Mouse (Mus musculus): ENCODE results near the gene Kif23.

The Kif23 gene

DNA sequence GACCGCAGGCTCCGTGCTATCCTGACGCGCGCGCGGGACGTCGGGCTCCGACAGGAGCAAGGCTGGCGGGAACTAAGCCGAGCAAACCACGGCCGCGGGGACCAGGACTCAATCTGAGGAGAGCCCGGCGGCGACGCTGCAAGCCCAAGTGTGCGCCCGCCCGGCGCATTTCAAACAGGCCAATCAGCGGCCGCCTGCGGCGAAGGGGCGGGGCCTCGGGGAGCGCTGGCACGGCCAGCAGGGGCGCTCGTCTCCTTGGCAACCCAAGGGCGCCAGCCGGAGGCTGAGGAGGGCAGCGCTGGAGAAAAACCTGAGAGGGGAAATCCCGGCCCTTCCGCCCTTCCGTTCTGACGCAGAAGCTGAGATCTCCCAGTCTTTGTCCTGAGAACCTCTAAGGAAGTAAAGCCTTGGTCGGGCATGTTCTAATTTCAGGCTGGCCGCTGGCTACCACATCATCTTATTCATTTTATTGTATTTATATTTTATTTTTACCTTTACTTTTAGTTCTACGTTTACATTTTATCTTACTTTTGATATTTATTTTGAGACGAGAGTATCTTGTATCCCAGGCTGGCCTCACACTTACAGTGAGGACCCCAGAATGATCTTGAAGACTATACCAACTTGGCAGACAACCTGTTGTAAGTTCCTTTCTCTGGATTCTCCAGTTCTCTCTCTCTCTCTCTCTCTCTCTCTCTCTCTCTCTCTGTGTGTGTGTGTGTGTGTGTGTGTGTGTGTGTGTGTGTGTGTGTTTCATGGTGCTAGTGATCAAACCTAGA, at the start of gene Kif23:
Gene Kif23 (minus strand): TSS at position 152 of the 779 bp plus-strand sequence.
- WGBS, result under 1% methylated on average over 44 of the region's 44 CpGs

GRCm38 (mm10) chr9:61991158-61991557, 44.6 kb upstream of the Kif23 start:
- WGBS, result 73% methylated on average over 4 of the region's 4 CpGs

DNA sequence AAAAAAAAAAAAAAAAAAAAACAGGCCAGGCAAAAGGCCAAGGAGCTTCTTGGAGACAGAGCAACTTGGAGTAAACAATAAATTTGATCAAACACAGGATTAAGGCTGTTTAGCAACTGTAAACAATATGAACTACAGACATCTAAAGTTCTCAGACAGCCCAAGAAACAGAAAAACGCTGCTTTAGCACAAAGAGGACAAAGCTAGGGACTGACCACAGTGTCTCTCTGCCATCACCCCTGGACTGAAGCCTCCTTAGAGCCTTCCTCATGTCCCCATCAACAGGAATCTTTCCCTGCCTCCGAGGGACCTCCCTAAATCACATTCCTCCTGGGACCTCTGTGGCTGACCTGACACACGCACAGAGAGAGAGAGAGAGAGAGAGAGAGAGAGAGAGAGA, 44.2 kb upstream of the Kif23 start:
- 57% methylated on average over 3 of the region's 3 CpGs for WGBS

GRCm38 (mm10) chr9:61986055-61986454, 39.5 kb upstream of the Kif23 start:
- WGBS, result 87% methylated on average over 7 of the region's 7 CpGs

- 27% methylated on average over 11 of the region's 11 CpGs for WGBS
Observed at GRCm38 (mm10) chr9:61985183-61985863, 38.7 kb upstream of the Kif23 start.

DNA sequence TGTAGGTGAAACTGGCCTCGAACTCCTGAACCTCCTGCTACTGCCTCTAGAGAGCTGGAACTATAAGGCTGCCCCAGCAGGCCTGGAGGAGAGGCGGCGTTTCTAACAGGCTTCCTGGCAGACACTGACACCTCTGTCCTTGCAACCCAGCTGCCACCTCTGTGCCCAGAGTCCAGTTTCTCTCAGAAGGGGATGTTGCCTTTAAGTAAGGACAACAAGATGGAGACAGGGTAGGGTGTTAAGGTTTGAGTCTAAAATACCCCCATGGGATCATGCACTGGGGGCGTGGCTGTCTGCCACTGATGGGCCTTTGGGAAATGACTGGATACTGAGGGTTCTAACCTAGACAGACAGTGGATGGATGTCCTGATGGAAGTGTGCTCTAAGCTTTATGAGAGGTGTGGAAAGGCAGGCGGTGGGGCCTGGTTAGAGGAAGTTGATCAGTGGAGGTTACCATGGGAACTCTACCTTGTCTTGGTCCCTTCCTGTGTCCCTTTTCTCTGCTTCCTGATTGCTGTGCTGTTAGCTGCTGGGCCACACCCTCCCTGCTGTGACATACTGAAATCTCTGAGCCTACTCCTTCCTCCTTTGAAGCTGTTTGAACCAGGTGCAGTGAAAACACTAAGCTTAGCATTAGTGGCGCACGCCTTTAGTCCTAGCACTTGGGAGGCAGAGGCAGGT, 36.5 kb upstream of the Kif23 start:
- 92% methylated on average over 7 of the region's 7 CpGs for WGBS

DNA sequence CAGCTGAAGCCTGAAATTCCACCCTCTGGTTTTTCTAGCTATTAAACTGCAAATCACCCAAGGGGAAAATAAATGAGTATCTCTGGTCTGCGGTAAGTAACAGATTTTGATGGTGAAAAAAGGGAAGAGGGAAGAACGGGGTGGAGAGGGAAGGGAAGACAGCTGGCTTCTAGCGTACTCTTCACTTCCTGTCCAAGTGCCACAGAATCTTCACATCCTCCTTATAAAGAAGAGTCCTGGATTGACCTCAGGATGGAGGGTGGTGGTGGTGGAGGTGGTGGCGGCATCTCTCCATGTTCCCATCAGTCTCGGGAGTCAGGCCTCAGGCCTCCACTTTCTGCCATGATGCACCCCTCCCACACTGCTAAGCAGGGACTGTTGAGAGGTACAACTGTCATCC, 35.3 kb upstream of the Kif23 start:
- WGBS, result 77% methylated on average over 5 of the region's 5 CpGs

GRCm38 (mm10) chr9:61979983-61980382, 33.4 kb upstream of the Kif23 start:
- 91% methylated on average over 2 of the region's 2 CpGs for WGBS

GRCm38 (mm10) chr9:61977258-61977945, 30.8 kb upstream of the Kif23 start:
- WGBS, result 84% methylated on average over 13 of the region's 13 CpGs

DNA sequence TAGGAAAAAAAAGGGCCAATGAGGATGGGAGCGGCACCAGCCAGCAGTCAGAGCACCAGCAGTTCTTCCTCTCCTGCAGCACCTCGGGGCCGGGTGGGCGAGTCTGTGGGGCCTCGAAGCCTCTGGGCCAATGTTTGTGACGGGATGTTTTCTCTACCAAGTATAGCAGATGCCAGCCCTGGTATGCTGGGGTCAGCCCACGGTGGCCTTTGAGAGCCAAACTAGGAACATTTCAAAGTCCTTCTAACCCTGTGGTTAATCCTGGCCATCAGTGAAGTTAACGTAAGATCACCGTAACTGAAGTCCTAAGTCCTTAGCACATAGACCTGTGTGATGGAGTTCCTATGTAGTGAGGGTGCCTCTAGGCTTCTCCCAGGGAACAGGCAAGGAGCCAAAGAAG, 25.5 kb upstream of the Kif23 start:
- 75% methylated on average over 9 of the region's 9 CpGs for WGBS

GRCm38 (mm10) chr9:61971045-61971444, 24.5 kb upstream of the Kif23 start:
- 76% methylated on average over 3 of the region's 3 CpGs for WGBS

GRCm38 (mm10) chr9:61967357-61967756, 20.8 kb upstream of the Kif23 start:
- WGBS, result 63% methylated on average over 10 of the region's 10 CpGs

DNA sequence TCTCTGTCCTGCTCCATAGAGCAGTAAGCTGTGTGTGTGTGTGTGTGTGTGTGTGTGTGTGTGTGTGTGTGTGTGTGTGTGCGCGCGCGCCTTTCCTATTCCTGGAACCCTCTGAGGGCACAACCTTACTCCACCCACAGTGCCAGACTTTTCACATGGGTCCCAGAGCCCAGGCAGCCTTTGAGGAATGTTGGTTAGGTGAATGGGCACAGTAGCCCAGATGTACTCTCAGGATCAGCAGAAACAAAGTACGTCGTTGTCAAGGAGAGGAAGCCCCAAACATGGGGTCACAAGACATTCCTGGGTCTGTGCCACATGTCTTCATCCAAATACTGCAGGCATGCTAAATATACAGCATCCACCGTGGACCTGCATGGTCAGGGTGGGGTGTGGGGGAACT, 19.4 kb upstream of the Kif23 start:
- WGBS, result 86% methylated on average over 7 of the region's 7 CpGs

DNA sequence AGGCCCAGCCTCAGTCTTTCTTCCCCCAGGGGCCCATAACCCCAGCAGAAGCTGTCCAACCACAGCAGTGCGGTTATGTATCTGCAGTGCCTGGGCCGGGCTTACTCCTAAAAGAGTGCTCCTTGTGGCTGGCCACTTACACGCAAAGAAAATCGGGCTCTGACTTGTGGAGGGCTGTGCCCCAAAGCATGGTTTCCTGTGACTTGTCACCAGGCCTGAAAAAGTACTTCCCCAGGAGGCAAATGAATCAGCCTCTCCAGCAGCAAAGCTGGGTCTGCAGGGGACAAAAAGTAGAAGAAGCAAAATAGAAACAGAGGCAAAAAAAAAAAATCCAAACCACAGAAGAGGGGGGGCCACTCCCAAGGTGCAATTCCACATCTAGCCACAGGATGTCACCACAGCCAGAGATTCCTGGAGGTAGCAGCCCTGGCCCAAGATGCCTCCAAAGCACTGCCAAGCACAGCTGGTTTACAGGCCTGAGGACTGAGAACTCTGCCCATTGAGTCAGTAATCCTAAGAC, 18.9 kb upstream of the Kif23 start:
- 36% methylated on average over 4 of the region's 4 CpGs for WGBS

- WGBS, result 69% methylated on average over 6 of the region's 6 CpGs
Observed at GRCm38 (mm10) chr9:61963356-61963755, 16.8 kb upstream of the Kif23 start.

DNA sequence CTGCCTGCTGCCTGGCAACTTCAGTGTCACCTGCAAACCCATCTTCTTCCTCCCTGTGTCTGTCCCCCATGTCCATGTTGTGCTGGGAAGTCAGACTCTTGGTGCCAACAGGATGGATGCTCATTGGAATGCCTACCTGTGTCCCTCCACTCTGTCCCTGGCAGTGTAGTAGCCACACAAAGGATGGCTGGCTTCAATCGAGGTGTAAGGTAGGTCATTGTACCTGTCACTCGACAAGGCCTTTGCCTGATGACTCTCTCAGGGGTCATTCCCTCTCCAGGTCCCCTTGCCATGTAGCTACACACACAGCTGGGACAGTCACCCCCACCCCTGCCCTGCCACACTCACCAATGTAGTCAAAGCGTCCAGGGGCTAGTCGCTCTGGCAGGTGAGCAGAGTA, 14.6 kb upstream of the Kif23 start:
- 89% methylated on average over 4 of the region's 4 CpGs for WGBS

DNA sequence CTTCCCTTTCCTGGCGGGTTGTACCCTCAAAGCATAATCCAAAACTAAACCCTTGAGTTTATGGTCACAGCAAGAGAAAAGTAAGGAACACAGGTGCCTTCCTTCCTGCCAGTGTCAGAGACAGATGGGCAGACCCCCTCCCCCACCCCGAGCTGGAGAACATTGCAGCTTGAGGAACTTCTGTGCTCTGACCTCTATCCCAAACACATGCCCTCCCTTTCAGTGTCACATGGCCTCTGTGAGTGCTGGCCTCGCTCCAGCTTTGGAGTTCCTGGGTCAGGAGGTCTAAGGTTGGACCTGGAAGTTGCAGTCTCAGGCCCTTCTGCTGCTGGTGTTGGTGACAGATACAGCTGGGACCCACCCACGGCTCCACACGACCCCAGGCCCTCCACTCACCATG, 14.2 kb upstream of the Kif23 start:
- 65% methylated on average over 5 of the region's 5 CpGs for WGBS

DNA sequence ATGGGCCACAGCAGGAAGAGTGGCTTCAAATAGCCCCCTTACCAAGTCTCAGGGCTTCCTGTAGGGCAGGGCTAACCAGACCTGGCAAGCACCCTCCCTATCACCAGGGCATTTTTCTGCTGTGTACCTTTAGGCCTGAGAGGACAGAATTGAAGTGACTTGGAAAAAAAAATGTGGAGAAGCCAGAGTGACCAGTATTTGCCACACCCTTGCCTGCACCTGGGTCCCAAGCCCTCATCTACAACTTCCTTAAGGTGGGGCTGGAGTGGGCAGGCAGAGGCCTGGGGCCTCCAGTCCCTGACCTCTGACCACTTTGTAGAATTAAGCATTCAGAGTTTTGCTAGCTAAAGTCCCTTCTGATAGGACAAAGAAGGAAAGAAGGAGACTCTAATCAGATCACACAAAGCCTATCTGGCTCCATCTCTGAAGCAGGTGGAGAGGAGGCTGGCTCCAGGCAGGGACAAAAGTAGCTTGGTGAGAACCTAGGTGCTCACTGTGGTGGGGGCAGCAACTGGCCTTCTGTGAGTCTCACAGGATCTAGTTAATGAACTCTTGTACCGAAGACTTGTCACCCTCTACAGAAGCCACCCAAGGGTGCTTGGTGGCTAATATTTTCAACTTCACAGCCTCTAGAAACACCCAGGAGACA, 13.5 kb upstream of the Kif23 start:
- 87% methylated on average over 1 of the region's 1 CpGs for WGBS

DNA sequence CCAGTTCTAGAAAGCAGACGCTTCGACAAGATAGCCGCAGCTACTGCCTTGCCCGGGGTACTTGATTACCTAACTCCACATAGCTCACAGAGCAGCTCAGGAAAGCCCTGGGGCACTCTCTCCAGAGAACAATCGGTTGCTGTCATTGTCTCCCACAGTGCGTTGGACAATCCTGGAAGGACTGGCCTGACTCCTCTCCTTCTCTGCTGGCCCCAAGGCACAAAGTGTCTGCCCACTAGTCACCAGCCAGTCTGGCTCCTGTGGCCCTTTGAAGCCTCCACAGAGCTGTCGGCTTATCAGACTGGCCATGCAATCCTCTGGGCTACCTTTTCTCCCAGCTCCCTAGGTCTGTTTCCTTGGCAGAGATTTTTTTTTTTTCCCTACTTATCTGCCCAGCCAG, 5.7 kb upstream of the Kif23 start:
- 76% methylated on average over 7 of the region's 7 CpGs for WGBS

DNA sequence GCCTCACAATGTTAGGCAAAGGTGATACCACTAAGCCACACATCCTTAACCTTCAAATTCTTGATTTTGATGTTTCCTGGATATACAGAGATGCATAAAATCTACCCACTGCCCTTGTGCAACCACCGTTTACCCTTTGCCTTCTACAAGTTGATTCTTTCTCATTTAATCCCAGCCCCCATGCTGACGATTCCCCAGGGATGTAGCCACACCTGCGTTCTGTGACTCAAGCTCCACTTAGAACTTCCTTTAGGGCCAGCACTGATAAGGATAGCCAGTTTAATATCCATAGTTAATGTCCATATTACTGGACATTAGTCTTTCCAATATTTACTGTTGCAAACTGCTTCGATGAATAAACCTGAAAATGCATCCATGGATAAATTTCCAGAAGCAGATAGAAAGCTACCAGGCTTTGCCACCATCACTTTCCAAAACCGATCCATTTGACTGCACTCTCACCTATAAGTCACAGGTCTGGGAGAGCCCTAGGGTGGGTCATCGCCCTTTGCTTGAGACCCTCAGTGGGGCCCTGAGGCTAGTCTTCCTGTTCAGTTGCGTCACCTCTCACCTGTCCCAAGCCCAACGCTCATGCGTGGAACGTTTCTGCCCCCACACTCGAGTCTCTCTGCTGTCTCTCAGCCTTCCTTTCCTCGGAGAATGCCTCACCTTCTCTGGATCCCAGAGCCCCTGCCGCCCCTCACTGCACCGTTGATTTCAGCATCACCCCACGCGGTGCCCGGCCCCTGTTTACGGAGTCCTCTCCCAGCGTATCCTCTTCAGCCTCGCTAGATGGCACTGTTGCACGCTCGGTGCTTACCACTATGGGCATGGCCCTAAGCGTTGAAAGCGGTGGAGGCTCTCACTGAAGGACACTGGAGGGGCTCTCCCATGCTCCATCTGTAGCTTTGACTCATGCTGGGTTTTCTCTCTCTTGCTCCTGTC, 1.1 kb upstream of the Kif23 start:
- WGBS, result 4% methylated on average over 24 of the region's 24 CpGs

Data from cerebral cortex, adult 2 months (tissue).